Mouse (Mus musculus) small intestine, adult 2 months (tissue): ENCODE data around the gene Naa38. TPM values are rescaled to one million over a fixed set of nuclear protein-coding genes. Genes with fewer than 3 reads are reported as not detected.
A peak's percentile ranks its signal among the peaks of the same experiment; 100 is the strongest.
"Not testable (repeated sequence)": the region's sequence is repeated elsewhere in the genome, so short reads cannot be mapped to it uniquely, and the experiment has no call there.

ENCODE experiments used
- H3K27ac ChIP-seq: fragments of 200-500 bp; 2 replicates; pipeline ENCODE4 v1.5.1; 2012; ENCODE audit warnings: low read depth, low read length, control low read depth, inconsistent platforms; ENCODE audit not compliant: insufficient read depth
- H3K27me3 ChIP-seq: fragments of 200-500 bp; 2 replicates; pipeline ENCODE4 v1.6.1; 2012; ENCODE audit warnings: mild to moderate bottlenecking, moderate library complexity, low read length, inconsistent platforms; ENCODE audit not compliant: control insufficient read depth, insufficient read depth
- H3K36me3 ChIP-seq: fragments of 200-500 bp; 2 replicates; pipeline ENCODE4 v1.6.1; 2012; ENCODE audit warnings: mild to moderate bottlenecking, low read length, control low read depth, inconsistent platforms; ENCODE audit not compliant: control insufficient read depth, insufficient read depth
- H3K4me1 ChIP-seq: fragments of 200-500 bp; 2 replicates; pipeline ENCODE4 v1.6.1; 2012; ENCODE audit warnings: low read length, inconsistent platforms, mixed read lengths; ENCODE audit not compliant: control insufficient read depth, insufficient read depth, insufficient read length
- H3K4me3 ChIP-seq: fragments of 200-500 bp; 2 replicates; pipeline ENCODE4 v1.5.1; 2012; ENCODE audit warnings: low read depth, mild to moderate bottlenecking, control low read depth, inconsistent platforms, low read length, moderate library complexity
- CTCF ChIP-seq: fragments of 200-500 bp; IDR thresholded peaks from 2 replicates; pipeline ENCODE4 v1.5.1; 2012; ENCODE audit warnings: low read depth, mild to moderate bottlenecking, control low read depth, inconsistent platforms, low read length, moderate library complexity, mixed read lengths; ENCODE audit not compliant: insufficient replicate concordance, insufficient read length; ENCODE audit errors: extremely low read depth
- POLR2A ChIP-seq: fragments of 200-500 bp; IDR thresholded peaks from 2 replicates; pipeline ENCODE4 v1.6.1; 2012; ENCODE audit warnings: low read depth, mild to moderate bottlenecking, control low read depth, inconsistent platforms, low read length, moderate library complexity
- WGBS: fragments of 180-500 bp; shearing (Covaris S2); methylation state at CpG from one replicate; pipeline ENCODE4 v1.1.7; 2018; 5-methylcytosine and 5-hydroxymethylcytosine counted together
- polyA plus RNA-seq: library from polyadenylated mRNA; depleted of rRNA; stranded (reverse); fragments of >200 nt; gene quantifications from 2 replicates; pipeline ENCODE4 v1.2.3, GENCODE M21; 2012; rRNA removed

Naa38 gene
- 129 and 163 TPM in 2 replicates for polyA plus RNA-seq

GRCm38 (mm10) chr11:69395235-69395633, at the start of gene Naa38, which contains the start of gene Cyb5d1:
TSS of gene Naa38 (plus strand) at chr11:69395487.
TSS of gene Cyb5d1 (minus strand) at chr11:69395631.
- WGBS = under 1% methylated on average over 24 of the region's 24 CpGs
- peak within 1 kb of the TSS; percentile 71 for H3K4me3 ChIP-seq
- H3K27me3 ChIP-seq, H3K4me1 ChIP-seq: not testable (repeated sequence)
- peak within 1 kb of the TSS; percentile 91 for H3K27ac ChIP-seq
- peaks cover 10% of the 10 kb centered on the region for H3K36me3 ChIP-seq

GRCm38 (mm10) chr11:69346441-69346840, 48.8 kb upstream of the Naa38 start:
- no peaks in the 10 kb centered on the region for H3K27me3 ChIP-seq
- TF ChIP-seq CTCF (no peak), POLR2A (no peak)
- no peak overlapping the region for H3K27ac ChIP-seq
- 92% methylated on average over 23 of the region's 26 CpGs for WGBS
- H3K4me1 ChIP-seq = no peaks in the 10 kb centered on the region
- peaks cover 77% of the 10 kb centered on the region for H3K36me3 ChIP-seq
- H3K4me3 ChIP-seq = no peak overlapping the region

- H3K27me3 ChIP-seq = no peaks in the 10 kb centered on the region
- 94% methylated on average over 5 of the region's 5 CpGs for WGBS
- peaks cover 6% of the 10 kb centered on the region; the same call in 1 of the 2 replicates for H3K4me1 ChIP-seq
- H3K36me3 ChIP-seq = peaks cover 93% of the 10 kb centered on the region
- TF ChIP-seq POLR2A (no peak), CTCF (no peak)
- no peak overlapping the region for H3K27ac ChIP-seq
- H3K4me3 ChIP-seq = no peak overlapping the region
These were observed 38.7 kb upstream of the Naa38 start for GRCm38 (mm10) chr11:69356544-69356943.

GRCm38 (mm10) chr11:69357690-69358089, 37.6 kb upstream of the Naa38 start:
- WGBS = 79% methylated on average over 12 of the region's 12 CpGs

GRCm38 (mm10) chr11:69362021-69362420, 33.3 kb upstream of the Naa38 start:
- Histone ChIP-seq H3K4me3 (no peak overlapping the region), H3K27me3 (no peaks in the 10 kb centered on the region), H3K36me3 (peaks cover 56% of the 10 kb centered on the region), H3K4me1 (peaks cover 23% of the 10 kb centered on the region), H3K27ac (no peak overlapping the region)
- 74% methylated on average over 7 of the region's 7 CpGs for WGBS
- no peak for TF ChIP-seq CTCF
- no peak for TF ChIP-seq POLR2A

More at GRCm38 (mm10) chr11:69357690-69358089, 37.6 kb upstream of the Naa38 start:
- H3K36me3 ChIP-seq = peaks cover 90% of the 10 kb centered on the region
- H3K4me3 ChIP-seq = no peak overlapping the region
- no peaks in the 10 kb centered on the region for H3K27me3 ChIP-seq
- H3K27ac ChIP-seq = no peak overlapping the region
- peaks cover 6% of the 10 kb centered on the region; the same call in 1 of the 2 replicates for H3K4me1 ChIP-seq
- TF ChIP-seq CTCF (no peak), POLR2A (no peak)

- WGBS = 91% methylated on average over 2 of the region's 2 CpGs
- TF ChIP-seq CTCF (no peak), POLR2A (no peak)
- no peaks in the 10 kb centered on the region for H3K27me3 ChIP-seq
- H3K4me1 ChIP-seq = peaks cover 23% of the 10 kb centered on the region
- H3K36me3 ChIP-seq = peaks cover 51% of the 10 kb centered on the region
- no peak overlapping the region for H3K4me3 ChIP-seq
- H3K27ac ChIP-seq = no peak overlapping the region
These were observed 32.8 kb upstream of the Naa38 start for GRCm38 (mm10) chr11:69362479-69362878.

GRCm38 (mm10) chr11:69364376-69364775, 30.9 kb upstream of the Naa38 start:
- TF ChIP-seq POLR2A (peak; percentile 45; the same call in 1 of the 2 replicates), CTCF (no peak)
- Histone ChIP-seq H3K27ac (peak overlapping the region; percentile 98), H3K27me3 (no peaks in the 10 kb centered on the region), H3K4me3 (peak overlapping the region; percentile 58), H3K36me3 (peaks cover 34% of the 10 kb centered on the region), H3K4me1 (peaks cover 26% of the 10 kb centered on the region)
- 11% methylated on average over 8 of the region's 8 CpGs for WGBS
